Mouse (Mus musculus) layer of hippocampus, adult 2 months (tissue): ENCODE results near the gene Wipf3. TPM values are rescaled to one million over a fixed set of nuclear protein-coding genes. Genes with fewer than 3 reads are reported as not detected.

Experiments
- DNase-seq, 2 experiments: peaks; one replicate each; pipeline ENCODE4 v3.0.0; 2022; ENCODE audit warnings: low spot score in 2 of 2
- H3K27ac ChIP-seq: fragments of 200-600 bp; 2 replicates; pipeline ENCODE4 v1.8.1; 2022
- H3K4me3 ChIP-seq: fragments of 200-600 bp; 2 replicates; pipeline ENCODE4 v1.8.1; 2022; ENCODE audit warnings: mild to moderate bottlenecking
- CTCF ChIP-seq: fragments of 200-600 bp; conservative IDR thresholded peaks from 2 replicates; pipeline ENCODE4 v1.8.1; 2022; ENCODE audit warnings: antibody characterized with exemption, mild to moderate bottlenecking, moderate library complexity
- long read RNA-seq, 2 experiments: library from polyadenylated mRNA; stranded (forward); transcript quantifications; one replicate each; pipeline ENCODE4 v2.0.0; 2021; ENCODE audit warnings: borderline mapping rate in 2 of 2
- total RNA-seq, 2 experiments: library from RNA; stranded (reverse); gene quantifications; 2 replicates each; pipeline ENCODE4 v1.2.3; 2021

Wipf3 gene
- 100 to 1,000 TPM; 399 to 401 TPM for total RNA-seq
- long read RNA-seq, experiment 1, partial matches to known transcripts, result 62 of 70 reads
- long read RNA-seq, experiment 1, other reads (novel, unspliced or antisense), result 8 of 70 reads
- long read RNA-seq, experiment 2, partial matches to known transcripts, result 41 of 97 reads
- long read RNA-seq, experiment 2, other reads (novel, unspliced or antisense), result 56 of 97 reads

- peak within 1 kb of the TSS; percentile 94 for H3K27ac ChIP-seq
- peak in 1 of 2 experiments; percentile 51 for DNase-seq
- H3K4me3 ChIP-seq, result peak within 1 kb of the TSS; percentile 84
- no peak for TF ChIP-seq CTCF
These were observed at the start of gene Wipf3 for GRCm38 (mm10) chr6:54429447-54430194. Gene Wipf3, plus strand, starts transcription at chr6:54429603.

DNA sequence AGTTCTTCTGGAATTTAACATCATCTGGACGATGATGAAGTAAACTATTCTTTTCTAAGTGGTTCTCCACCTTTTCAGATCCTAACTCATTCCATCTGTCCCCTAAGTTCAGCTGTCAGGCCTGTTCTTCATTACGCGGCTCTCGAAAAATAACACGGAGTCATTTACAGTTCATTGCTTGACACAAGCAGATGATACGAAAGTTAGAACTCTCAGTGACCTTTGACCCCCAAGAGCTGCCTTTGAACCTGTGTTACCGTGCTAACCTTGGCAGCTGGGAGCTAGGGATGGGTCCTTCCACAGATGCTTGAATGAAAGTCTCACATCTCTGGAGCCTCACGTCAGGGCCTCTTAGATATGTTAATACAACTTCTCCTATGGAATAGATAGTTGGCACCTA is 46.8 kb upstream of the Wipf3 start:
- Histone ChIP-seq H3K4me3 (no peak overlapping the region), H3K27ac (no peak overlapping the region)
- TF ChIP-seq CTCF, result no peak
- no peak for DNase-seq

DNA sequence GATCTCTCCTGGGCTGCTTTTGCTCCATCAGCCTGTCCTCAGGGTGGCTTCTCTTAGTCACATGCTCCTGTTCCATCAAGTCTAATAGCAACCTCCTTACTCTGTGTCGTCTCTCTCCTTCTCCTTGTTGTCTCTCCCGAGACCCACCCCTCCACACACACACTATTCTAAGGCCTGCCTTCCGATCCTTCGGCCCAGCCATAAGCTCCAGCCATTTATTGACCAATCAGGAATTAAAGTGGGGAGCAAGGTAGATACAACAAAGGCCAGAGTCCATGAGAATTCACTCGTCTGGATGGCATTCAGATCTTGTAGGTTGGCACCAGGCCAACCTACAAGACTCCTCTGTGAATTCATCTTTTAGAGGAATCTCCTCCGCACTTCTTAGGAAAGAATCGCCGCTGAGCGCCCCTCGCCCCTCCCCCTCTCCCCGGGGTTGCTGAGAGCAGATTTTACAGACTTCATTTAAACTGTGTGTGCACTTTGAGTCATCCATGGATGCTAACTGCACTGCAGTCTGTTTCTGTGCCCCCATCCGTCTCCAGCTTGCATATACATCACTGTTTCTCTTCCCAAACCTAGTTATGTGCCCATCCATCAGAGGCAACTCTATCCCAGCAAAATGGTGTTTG is 45.4 kb upstream of the Wipf3 start:
- no peak for TF ChIP-seq CTCF
- Histone ChIP-seq H3K4me3 (no peak overlapping the region), H3K27ac (no peak overlapping the region)
- DNase-seq, result no peak

GRCm38 (mm10) chr6:54384777-54385176 is 44.6 kb upstream of the Wipf3 start:
- no peak overlapping the region for H3K4me3 ChIP-seq
- H3K27ac ChIP-seq, result no peak overlapping the region
- no peak for TF ChIP-seq CTCF
- no peak for DNase-seq

DNA sequence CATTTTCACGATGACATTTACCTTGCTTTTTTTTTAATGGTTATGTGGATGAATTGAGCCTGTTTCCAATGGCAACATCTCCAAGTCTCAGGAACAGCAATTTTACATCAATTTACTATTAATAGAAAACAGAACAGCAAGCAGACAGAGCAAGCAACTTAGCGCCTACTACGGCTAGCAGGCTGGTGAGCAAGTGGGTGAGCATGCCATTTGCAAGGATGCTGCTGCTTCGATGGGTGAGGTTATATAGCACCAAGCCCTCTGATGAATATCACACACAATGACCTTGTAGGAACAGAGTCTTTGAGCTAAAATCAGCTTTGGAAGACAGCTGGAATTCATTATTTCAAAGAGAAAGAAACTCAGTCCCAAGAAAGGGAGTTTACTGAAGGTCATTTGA is 43.0 kb upstream of the Wipf3 start:
- Histone ChIP-seq H3K27ac (peak overlapping the region; percentile 28; the same call in 1 of the 2 replicates), H3K4me3 (no peak overlapping the region)
- DNase-seq, result no peak
- TF ChIP-seq CTCF, result no peak

GRCm38 (mm10) chr6:54387044-54387443 is 42.4 kb upstream of the Wipf3 start:
- TF ChIP-seq CTCF, result no peak
- DNase-seq, result no peak
- peak overlapping the region; percentile 71 for H3K27ac ChIP-seq
- H3K4me3 ChIP-seq, result no peak overlapping the region

GRCm38 (mm10) chr6:54387751-54388150 is 41.7 kb upstream of the Wipf3 start:
- DNase-seq, result no peak
- Histone ChIP-seq H3K4me3 (no peak overlapping the region), H3K27ac (peak overlapping the region; percentile 71)
- no peak for TF ChIP-seq CTCF

- H3K27ac ChIP-seq, result peak overlapping the region; percentile 43; the same call in 1 of the 2 replicates
- no peak for DNase-seq
- no peak overlapping the region for H3K4me3 ChIP-seq
- TF ChIP-seq CTCF, result no peak
These were observed 40.6 kb upstream of the Wipf3 start for GRCm38 (mm10) chr6:54388690-54389275.

- DNase-seq, result peak; percentile 55 to 65
- peak overlapping the region; percentile 78 for H3K27ac ChIP-seq
- H3K4me3 ChIP-seq, result no peak overlapping the region
- TF ChIP-seq CTCF, result peak; percentile 88
These were observed 37.6 kb upstream of the Wipf3 start for GRCm38 (mm10) chr6:54391765-54392164.

- DNase-seq, result no peak
- Histone ChIP-seq H3K4me3 (no peak overlapping the region), H3K27ac (no peak overlapping the region)
- TF ChIP-seq CTCF, result no peak
These were observed 35.5 kb upstream of the Wipf3 start for GRCm38 (mm10) chr6:54393886-54394285.

DNA sequence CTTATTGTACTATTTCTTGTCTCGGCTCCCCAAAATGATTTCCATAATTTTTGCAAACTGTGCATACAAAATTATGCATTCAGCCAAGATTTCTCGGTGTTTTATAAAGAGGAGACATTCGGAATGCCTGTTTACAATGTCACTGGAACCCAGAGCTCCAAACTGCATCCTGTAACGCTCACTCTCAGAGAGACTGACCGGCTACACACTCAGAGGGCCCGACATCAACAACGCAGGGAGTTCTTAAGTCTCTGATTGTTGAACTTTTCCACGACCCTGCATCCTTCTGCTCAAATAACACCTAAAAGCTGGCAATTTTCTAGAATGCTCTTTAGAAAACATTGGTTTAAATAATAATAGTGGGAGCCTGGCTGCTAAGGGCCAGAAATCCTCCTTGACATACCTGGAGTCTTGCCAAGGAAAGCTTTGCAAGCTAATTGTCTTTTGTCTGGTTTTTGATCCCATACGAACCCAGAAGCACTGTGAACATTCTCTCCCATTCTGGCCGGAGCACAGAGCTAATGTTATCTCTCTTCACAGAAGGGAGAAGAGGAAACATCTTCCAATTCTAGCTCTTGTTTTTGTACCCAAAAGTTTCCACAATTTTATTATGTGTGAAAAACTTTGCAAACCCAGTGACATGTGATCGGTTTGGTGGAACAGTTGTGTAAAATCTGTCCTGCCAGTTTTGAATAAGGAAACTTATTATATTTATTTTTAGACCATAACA is 30.0 kb upstream of the Wipf3 start:
- no peak for TF ChIP-seq CTCF

DNA sequence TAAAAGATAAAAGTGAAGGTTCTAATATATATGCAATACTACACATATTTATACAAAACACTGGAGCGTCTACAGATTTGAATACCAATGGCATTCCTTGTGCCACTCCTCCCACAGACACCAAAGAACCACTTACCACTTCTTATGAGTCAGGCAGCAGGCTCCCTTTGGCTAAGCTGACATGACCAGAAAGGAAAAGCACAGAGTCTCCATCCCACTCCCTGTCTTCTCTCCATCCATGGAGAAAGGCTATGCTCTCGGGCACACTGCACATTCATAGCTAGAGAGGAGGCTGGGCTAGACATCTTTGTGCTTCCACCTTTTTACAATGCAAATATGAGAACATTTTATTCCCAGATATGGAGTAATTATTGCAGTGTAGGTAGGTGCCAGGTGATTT is 27.9 kb upstream of the Wipf3 start:
- no peak for TF ChIP-seq CTCF
- no peak for DNase-seq
- H3K27ac ChIP-seq, result no peak overlapping the region
- H3K4me3 ChIP-seq, result no peak overlapping the region

More for the DNA sequence above, 30.0 kb upstream of the Wipf3 start:
- Histone ChIP-seq H3K4me3 (no peak overlapping the region), H3K27ac (peak overlapping the region; percentile 70)
- DNase-seq, result no peak
